Mouse (Mus musculus) adrenal gland (tissue): Measurements from ENCODE around the gene Fam83c.

Source experiments
- intact Hi-C: fragments of 180-260 bp; cut with DNase I; formaldehyde crosslinking; loops from one replicate; pipeline ENCODE4 v1.15.1; 2025

The Fam83c gene

GRCm38 (mm10) chr2:155802761-155803160, 31.9 kb downstream of the Fam83c start:
- intact Hi-C loops, result loop anchor here (5.0 kb wide), 1 partner anchor 35 kb away; no protein-coding TSS in a partner anchor

DNA sequence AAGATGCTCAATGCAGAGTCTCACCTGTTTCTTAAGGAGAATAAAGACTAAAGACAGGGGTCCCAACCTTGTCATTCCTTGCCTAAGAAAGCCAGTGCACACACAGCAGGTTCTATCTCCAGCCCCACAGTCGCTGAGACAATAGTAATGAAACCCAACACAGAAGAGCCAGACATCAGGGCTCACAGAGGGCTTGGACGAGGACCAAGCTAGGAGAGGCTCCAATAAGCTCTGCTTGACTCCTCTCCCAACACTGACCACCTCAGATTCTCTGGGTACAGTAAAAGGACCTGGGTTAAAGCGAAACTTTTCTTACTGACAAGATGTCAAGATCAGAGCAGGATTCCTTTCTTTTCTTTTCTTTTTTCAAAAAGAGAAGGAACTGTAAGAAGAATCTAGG, 36.0 kb downstream of the Fam83c start:
- intact Hi-C loops, result no loop called here

- intact Hi-C loops, result no loop called here
These were observed 39.8 kb downstream of the Fam83c start for GRCm38 (mm10) chr2:155794674-155795445.

DNA sequence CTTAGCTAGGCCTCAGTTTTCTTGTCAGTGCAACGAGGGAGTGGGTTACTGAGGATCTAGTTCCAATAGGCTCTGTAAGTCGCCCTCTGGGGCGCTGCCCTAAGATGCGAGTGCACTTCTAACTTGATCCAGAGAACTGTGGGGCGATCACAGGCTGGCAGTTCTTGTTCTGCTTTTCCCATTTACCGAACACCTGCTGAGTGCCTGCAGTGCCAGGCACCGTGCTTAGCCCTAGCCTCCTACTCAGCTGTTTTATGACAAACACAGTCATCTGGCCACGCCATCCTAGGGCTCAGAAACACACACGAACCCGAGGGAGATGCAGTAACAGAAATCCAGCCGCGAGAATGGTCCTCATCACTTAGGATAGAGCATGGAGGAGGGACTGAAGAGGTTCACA, 41.8 kb downstream of the Fam83c start:
- intact Hi-C loops, result no loop called here

DNA sequence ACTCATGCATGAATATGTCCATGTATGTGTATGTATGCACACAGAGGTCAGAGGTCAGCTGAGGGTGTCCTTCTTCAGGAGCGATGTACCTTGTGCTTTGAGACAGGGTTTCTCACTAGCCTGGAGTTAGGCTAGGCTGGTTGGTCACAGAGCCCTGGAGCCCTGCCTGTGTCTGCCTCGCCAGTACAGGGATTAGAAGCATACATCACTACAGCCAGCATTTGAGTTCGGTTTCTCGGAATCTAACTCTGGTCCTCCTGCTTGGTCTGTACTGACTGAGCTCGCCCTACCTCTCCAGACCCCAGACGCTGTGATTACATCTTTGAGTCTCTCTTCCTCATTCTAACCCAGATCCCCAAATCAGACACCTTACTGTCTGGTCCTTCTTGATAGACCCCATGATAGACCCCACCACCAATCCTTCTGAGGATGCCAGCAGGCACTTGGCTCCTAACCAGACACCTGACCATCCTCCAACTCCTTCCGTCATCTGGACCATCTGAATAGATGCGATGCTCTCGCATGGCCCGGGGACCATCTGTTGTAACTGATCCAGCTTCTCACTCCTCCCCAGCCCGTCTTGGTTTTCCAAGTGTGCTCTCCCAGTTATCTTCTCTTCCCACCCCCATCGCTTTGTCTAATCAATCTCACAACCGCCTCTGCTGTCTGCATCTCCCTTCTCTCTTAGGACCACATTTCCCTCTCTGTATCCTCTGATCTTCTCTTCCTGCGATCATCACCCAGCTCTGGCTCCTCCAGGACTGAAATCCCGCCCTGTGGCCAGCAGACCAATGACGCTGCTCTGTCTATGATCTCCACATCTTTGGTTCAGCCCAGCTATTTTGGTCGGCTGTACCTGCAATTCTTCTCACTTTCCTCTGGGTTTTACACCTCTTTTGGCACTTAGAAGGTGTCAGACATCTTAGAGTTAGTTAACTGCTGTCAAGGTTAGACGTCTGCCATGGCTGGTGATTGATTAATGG, 46.4 kb downstream of the Fam83c start:
- intact Hi-C loops, result no loop called here

- intact Hi-C loops, result no loop called here
These were observed 47.7 kb downstream of the Fam83c start for GRCm38 (mm10) chr2:155786905-155787304.

- intact Hi-C loops, result no loop called here
These were observed 50.1 kb downstream of the Fam83c start for GRCm38 (mm10) chr2:155784534-155784933.

DNA sequence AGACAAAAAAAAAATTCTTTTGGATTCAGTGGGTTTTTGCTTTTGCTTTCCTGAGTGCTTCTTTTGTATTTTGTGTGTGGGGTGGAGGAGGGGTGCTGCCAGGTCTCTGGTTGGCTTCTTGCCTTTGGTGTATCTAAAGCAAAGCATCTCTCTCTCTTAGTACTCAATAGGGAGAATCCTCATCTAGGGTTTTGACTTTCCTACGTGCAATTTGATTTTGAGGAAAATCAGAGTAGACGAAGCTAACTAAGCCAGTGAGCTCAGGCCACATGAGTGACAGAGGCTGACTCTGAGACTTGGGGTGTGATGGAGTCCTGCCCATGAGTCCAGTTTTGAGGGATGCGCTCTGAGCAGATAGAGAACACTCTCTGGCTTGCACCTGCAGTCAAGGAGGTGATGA, 55.1 kb downstream of the Fam83c start:
- intact Hi-C loops, result no loop called here

DNA sequence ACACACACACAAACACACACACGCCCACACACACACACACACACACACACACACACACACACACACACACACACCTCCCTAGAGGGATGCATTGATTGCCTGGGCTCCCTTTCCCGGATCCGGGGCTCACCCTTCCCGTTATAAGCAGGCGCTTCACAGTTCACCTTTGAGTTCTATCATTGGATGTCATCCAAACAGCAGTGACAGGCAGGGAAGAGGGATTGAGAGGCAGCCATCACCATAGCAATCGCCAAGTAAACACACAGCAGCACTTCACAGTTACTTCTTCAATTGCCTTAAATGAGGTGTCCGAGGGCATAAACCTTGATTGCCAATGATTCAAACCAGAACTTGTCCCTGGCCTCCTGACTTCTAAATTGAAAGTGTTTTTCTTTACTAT, 55.6 kb downstream of the Fam83c start:
- intact Hi-C loops, result no loop called here

DNA sequence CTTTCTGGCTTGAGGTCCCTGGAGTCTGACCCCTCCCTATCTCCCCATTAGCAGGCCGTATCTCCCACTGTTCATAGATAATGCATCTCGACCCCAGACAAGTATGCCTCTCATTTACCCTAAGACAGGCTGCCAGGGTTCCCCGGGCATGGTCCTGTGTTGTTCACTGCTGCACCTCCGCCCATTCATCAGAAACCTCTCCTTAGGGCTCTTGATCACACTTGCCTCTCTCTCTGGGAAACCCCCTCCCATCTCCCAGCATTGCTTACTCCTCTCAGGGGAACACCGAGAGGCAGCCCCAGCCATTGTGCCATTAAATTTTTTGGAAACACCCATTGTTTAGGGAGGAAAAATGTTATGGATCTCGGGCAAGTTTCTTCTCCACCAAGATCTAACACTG, 56.6 kb downstream of the Fam83c start:
- intact Hi-C loops, result no loop called here

DNA sequence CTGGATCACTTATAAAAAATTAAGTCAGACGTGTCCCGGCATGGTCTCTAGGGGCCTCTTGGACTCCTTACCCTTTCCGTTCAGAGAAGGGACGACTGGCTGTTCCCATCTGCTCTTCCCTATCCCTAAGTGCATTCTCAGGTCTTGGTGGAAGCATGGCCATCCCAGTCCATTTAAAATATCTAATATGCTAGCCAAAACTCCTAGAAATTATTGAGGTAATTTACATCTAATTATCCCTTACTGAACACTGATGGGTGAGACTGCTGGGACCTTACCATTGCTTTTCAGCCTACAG, 57.0 kb downstream of the Fam83c start:
- intact Hi-C loops, result no loop called here
